Mouse (Mus musculus) small intestine, adult 2 months (tissue): ENCODE results near the gene Rnf19b.

Source experiments
- CTCF ChIP-seq: fragments of 200-500 bp; IDR thresholded peaks from 2 replicates; pipeline ENCODE4 v1.5.1; 2012; ENCODE audit warnings: low read depth, mild to moderate bottlenecking, control low read depth, inconsistent platforms, low read length, moderate library complexity, mixed read lengths; ENCODE audit not compliant: insufficient replicate concordance, insufficient read length; ENCODE audit errors: extremely low read depth
- POLR2A ChIP-seq: fragments of 200-500 bp; IDR thresholded peaks from 2 replicates; pipeline ENCODE4 v1.6.1; 2012; ENCODE audit warnings: low read depth, mild to moderate bottlenecking, control low read depth, inconsistent platforms, low read length, moderate library complexity

DNA sequence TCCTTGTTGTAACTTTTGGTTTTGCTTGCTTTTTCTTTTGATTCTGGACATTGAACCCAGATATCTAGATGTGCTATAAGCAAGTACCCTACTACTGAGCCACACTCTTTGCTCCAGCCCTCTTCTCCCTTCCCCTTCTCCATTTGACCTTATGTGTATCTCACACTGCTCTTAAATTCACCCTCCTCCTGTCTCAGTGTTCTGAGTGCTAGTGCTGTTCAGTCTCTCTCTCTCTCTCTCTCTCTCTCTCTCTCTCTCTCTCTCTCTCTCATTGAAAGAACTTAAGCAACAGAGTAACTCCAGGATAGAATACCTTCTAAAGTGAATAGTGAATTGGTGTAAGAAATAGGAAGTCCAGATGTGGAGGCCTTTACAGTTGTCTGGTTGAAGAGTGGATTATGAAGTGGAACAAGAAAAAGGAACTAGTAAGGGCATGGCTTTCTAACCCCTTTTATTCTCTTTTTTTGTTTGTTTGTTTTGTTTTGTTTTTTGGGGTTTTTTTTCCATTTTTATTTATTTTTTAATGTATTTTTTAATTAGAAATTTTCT, 7.7 kb downstream of the Rnf19b start:
- TF ChIP-seq CTCF (no peak), POLR2A (no peak)
